Mouse (Mus musculus): ENCODE measurements around the gene Sv2b.
"Not testable (repeated sequence)": the region's sequence is repeated elsewhere in the genome, so short reads cannot be mapped to it uniquely, and the experiment has no call there.

Sv2b gene

DNA sequence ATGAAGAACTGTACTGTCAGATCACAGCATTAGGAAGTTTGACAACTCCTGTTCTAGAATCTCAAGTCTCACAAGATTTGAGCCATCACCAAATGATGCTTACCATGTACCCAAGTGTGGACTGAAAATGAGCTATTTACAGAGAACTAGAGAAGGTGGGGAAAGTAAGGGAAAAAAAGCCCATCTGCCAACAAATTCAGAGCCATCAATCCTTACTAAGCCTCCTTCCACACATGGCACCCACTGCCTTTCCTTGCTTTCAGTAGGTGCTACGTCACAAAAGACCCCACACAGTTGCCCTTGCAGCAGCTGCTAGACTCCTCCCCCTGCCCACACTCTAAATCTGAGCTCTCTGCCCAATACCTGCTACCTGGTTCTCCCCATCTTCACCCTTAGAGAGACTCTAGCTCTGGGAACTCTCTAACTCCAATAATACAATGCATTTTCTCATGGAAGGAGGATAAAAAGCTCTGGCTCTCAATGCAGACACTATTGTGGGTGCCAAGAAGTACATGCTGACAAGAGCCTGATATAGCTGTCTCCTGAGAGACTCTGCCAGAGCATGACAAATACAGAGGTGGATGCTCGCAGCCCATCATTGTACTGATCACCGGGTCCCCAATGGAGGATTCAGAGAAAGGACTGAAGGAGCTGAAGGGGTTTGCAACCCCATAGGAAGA lies 101.0 kb downstream of the Sv2b start:
- DNase-seq = no peak

DNA sequence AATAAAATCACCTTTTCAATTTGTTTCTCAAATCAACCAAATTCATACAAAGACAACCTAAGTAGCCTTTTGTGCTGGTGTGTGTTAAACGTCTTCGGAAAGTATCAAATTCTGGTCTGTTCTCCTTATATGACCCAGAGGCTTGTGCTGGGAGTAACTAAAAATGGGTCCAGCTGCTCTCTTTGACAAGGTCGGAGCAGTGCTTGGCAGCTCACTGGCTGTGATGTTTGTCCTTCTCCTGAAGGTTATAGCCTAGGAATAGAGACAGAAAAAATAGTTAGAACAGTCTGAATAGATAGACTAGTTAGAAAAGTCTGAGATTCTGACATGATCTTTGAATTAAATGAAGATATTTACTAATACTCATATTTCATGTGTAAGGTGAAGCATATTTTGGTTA lies 102.4 kb downstream of the Sv2b start:
- no peak for DNase-seq

DNA sequence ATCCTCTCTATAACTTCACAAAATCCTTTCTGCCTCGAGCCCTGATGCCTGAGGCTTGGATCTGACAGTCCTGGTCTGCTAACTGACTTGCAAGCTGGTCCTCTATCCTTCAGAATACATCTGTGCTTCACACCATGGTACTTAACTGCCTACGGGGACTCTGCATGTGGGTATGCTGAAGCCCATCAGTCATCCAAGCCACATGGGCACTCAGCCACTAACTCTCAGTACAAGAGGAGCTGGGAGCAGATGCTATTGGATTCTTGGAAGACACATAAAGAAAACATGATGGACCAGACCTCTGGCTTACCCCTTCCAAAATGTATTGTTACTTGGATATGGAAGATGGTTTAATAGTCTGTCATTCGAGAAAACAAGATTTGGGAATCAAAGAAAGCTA lies 103.7 kb downstream of the Sv2b start:
- DNase-seq = no peak

DNA sequence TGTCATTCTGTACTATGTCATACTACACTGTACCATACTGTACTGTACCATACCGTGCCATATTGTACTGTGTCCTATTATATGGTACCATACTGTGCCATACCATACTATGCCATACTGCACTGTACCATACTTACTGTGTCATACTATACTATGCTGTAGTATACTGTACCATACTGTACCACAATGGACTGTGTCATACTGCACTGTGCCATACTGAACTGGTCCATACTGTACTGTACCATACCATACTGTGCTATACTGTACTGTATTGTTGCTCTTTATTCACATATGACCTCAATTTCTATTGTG lies 114.2 kb downstream of the Sv2b start:
- DNase-seq = not testable (repeated sequence)

DNA sequence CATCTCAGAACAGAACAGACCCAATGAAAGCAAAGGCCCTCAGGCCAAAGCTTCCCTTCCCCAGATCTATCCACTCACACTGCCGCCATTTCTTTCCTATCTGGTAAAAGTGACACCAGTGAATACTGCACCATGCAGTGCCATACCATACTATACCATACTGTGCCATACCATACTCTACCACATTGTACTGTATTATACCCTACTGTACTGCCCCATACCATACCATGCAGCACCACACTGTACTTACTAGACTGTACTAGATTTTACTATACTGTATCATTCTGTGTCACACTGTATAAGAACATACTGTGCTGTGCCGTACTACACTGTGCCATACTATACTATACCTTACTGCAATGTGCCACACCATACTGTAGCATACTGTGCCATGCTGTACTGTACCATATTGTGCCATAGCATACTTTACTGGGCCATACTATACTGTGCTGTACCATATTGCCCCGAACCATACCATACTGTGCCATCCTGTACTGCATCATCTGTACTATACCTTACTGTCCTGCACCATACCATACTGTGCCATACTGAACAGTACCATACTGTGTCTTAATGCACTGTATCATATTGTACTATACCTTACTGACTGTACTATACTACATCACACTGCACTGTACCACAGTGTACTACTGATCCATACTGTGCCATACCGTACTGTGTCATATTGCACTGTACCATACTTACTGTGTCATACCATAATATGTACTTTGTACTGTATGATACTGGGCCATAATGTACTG lies 114.7 kb downstream of the Sv2b start:
- no peak for DNase-seq

DNA sequence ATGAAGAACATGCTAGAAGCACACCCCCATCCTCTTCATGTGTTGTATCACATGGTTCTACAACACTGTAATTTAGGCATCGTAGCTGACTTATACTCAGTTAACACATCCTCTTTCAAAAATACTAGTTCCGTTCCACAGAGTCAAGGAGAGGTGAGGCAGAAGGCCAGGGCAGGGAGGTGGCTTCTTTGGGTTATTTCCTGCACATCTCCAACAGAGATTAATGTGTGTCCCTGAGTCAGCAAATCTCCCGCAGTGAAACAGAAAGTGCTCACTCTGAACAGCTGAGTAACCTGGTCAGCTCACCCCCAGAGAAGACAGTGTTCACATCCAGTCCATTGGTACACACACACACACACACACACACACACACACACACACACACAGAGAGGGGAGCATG lies 118.9 kb downstream of the Sv2b start:
- DNase-seq = no peak

DNA sequence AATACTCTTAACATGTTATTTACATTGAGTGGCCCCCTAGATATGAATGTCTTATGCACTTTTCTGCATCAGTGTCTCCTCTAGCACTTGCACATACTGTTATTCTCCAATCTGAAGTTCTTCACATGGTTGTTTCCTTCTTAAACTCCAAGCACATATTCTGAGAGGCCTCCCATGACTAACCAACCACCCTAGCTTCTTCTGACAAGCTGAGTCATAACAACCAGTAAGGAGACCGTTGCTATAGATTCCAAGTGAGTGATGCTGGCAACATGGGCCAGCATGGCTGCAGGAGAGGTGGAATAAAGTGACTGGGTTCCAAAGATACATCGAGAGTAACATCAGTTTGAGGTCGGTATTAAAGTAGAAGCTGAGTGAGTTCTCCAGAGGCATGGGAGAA lies 134.0 kb downstream of the Sv2b start:
- no peak for DNase-seq

DNA sequence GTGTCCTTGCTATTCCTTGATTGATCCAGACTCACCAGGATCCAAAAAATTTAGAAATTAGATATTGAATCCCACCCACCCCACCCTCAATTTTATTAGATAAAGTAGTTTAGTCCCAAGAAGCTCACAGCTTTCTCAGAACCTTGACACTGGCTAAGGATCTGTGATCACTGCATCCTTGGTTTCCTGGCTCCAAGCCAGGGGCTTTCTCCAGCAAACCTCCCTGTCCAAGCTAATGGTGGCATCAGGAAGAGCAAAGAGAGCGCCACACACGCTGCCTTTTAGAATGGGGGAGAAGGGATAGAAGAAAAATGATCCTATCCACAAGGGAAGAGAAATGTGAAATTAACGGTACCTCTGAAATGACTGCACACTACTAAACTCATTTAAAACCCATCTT lies 141.6 kb downstream of the Sv2b start:
- no peak for DNase-seq

DNA sequence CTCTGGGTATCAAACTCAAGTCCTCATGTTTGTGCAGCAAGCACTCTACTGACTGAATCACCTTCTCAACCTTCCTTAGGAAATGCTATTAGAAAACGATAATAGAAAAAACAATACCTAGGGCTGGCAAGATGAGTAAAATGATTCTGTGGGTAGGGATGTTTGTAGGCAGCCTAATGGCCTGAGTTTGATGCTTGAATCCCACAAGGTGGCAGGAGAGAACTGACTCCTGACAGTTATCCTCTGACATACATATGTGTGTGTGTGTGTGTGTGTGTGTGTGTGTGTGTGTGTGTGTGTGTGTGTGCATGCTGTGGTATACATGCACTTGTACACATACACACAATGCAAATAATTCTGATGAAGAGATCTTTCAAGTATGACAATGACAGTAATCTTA lies 161.9 kb downstream of the Sv2b start:
- no peak for DNase-seq

DNA sequence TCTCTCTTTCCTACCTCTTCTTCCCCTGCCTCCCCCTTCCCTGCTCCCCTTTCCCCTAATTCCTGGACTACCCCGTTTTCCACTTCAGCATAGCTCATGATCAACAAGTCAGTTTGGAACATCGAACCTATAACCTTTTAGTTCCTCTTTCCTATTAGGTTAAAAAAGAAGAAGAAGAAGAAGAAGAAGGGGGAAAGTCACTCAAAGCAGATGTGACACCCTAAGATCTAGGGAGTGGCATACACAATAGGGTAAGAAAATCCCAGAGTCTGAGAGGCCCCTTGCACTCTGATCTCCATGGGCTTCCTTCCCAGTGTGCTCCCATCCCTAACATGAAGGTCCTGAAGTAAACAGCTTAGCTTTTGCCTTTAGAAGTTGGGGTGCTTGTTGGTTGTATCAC lies 166.3 kb downstream of the Sv2b start:
- no peak for DNase-seq

DNA sequence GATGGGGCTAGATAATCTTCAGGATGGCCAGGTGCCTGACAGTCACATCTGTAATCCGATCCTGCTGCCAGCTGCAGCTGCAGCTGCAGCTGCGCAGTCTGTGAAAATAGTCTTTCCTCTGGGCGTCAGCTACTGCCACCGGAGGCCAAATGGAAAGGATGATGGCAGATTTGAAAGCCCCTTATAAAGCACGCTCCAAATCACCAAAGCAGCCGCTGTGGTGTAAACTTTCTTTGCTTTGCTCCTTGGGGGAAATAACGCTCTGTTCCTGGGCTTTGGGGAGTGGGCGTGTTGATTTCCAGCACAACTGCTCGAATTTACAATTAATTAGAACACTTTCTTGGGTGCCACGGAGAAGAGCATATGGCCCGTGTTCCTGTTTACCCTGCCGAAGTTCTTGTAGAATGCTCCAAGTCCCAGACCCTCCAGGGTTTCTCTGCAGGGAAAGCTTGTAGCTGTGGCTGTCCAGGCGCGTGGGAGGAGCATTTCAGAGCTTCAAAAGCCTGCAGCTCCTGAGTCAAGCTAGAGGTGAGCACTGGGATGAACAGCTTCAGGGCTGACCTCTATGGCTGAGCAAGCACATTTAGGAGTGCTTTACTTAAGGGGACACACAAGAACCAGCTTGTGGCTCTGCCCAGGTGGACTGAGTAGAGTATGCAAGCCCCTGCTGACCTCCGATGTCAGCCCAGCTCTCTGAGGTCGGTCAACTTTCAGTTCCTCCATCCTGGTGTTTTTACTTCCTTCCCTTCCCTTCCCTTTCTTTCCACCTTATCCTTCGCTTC lies 167.0 kb downstream of the Sv2b start:
- no peak for DNase-seq

DNA sequence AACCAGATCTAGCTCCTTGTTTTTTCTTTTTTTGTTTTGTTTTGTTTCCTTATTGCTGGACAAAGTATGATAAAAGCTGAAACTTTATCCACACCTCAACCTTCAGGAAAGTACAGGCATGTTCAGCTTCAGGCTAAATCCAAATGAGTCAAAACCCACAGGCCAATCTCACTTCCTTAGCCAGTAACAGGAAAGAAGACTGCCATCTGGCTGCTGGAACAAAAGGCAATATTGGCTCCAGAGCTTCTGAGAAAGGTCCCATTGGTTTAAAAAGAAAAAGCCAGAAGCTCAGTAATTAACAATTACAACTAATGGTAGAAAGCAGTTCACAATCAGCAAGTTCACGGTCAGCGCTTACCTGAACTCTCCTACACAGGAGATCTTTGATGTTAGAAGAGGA lies 169.8 kb downstream of the Sv2b start:
- DNase-seq = no peak

DNA sequence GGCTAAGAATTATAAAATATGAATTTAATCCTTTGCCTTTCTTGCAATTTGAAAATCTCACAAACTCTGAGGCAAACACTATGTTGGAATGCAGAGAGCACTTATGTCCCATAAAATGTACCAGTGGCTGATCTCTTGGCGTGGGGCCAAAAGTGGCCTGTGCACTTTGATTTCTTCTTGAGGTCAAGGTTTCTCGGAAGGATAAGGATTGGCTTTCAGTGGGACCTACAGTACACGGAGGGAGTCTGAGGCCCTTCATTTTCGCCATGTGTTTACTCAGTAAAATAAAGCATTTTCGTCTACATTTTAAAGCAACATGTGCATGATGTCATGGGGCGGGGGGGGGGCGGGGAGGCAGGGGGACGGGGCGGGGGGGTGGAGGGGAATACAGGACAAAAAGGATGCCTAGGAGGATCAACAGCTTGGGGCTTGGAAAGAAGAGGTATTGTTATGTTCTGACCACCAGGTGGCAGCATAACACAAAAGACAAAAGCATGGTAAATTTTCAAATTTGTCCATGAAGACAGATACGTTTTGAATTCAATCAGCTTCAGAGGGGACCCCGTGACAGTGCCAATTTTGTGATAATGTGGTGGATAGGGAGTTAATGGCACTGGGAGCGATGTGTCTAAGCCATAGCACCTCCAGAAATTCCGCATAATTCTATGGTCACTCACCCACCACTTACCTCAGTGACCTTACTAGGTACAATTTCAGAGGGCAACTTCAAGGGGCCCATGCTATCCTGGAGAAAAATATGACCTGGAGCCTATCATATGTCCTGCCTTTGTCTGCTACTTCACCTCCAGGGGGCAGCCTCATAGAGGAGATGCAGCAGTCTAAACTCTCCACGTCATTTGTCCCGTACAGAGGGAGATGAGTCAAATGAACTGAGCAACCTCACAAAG lies 174.1 kb downstream of the Sv2b start:
- no peak for DNase-seq

DNA sequence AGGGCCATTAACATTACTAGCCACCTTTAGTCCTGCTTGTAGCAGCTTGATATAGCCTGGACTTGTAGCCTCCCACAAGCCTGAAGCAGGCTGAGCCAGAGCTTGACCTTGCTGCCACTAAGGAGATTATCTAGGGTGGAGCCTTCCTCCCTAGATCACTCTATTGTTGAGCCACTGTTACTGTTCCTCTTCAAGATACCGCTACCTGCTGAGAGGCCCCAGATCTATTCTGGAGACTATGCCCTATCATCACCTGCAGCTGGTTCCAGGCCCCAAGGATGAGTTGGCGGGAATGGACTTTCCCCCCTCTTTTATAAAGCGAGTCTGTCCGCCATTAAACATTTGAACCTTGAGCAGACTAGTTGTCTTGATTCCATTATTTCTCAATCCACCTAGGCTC lies 181.0 kb downstream of the Sv2b start:
- DNase-seq = no peak

DNA sequence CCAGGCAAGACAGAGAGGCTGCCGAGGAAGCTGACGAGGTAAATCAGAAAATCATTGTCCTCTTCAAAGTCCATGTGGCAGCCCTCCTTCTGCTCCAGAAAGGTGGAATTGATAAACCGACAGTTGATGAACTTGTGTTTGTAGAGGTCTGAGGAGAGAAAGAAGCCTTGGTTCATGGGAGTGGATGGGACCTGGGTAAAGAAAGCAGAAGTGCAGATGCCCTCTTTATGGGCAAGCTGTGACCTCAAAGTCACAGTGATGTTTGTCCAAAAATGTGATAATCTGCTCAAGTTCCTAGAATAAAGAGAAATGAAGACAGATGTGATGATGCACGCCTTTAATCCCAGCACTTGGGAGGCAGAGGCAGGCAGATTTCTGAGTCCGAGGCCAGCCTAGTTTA lies 185.0 kb downstream of the Sv2b start:
- no peak for DNase-seq

DNA sequence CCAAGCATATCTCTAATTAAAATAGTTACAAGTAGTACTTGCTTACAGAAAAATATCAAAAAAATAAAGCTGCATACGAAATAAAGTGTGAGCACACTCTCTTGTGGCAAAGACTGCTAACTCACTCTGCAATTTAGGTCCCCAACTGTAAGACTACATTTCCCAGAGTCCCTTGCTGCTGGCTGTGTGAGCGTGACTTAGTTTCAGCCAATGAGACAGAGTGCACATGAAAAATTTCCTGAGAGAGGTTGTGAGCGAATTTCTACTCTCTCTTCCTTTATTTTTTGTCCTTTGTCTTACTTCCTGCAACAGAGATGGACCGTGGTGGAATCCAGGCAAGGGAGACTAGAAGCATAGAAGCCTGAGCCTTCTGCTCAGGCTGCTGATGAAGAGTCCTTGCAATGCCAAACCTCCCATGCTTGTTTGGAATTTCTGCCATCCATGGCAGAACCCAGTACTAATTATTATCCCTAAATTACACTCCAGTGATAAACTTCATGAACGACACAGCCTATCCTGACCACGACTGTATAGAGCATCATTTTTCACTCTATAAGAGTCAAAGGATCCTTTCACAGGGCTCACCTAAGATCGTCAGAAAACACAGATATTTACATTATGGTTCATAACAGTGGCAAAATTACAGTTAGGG lies 190.9 kb downstream of the Sv2b start:
- no peak for DNase-seq

DNA sequence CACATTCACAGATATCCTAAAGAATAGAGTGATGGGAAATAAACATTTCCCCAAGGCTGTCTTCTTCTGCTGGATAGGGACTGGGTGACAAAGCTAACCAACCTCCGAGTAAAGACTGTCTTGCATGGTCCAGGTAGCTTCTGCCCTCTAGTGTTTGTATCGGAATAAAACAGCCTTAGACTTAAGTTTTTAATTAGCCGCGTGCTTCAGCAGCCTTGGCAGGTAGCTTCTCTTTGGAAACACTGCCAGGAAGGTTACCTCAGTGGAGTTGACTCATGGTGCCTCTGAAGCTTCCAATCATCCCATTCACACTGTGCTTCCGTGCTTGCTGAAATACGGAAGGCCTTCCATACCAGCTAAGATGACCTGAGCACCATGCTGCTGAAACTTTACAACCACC lies 198.4 kb downstream of the Sv2b start:
- DNase-seq = peak; percentile 19

DNA sequence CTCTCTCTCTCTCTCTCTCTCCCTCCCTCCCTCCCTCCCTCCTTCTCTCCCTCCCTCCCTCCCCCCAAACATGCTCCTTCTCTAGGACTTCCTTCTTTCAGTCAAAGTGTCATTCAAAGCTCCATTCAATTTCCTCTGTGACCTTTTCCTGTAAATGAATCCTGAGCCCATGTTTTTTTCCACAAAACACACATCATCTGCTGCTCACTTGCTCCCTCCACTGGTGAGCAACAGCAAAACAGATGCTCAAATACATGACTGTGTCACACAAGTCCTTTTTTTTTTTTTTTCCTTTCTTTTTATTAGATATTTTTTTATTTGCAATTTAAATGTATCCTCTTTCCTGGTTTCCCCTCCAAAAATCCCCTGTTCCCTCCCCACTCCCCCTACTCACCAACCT lies 201.6 kb downstream of the Sv2b start:
- peak; percentile 46 for DNase-seq

DNA sequence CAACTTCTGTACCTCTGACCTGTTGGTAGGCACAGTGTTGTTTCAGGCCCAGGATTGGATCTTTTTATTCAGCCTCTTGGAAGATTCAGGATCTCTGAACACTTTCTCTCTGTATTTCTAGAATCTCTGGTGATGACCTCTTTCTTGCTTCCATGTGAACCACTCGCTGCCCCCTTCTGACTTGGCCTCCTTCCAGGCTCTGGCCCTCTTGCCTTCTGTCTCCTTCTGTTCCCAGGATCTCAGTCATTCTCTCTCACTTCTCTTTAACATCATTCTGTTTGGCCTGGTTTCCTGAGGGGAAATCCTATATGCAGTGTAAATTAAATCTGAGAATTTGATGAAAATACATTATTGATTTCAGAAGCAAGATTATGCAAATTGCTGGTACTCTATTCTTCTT lies 205.2 kb downstream of the Sv2b start:
- DNase-seq = no peak

DNA sequence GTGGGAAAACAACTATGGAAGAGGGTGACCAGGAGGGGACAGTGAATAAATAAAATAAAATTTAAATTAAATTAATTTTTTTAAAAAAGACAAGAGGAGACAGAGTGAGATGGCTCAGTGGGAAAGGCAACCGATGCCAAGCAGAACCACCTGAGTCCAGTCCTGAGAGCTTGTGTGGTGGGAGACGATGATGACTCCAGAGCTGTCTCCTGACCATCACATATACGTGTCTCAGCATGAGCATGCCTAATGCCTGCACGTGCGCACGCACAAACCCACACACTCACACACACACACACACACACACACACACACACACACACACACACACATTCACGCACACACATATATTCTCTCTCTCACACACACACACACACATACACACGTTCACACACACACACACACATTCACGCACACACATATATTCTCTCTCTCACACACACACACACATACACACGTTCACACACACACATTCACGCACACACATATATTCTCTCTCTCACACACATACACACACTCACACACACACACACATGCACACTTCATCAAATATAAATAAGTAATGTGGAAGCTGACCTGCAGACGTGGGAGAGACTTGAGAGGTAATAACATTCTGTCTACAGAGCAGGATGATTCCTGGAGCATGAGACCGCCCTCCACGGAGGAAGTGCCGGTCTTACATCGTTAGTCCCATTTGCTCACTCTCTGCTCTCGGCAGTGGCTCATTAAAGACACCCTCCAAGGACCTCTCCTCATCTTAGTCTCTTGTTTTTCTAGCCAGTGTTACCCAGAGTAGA lies 206.3 kb downstream of the Sv2b start:
- DNase-seq = no peak

DNA sequence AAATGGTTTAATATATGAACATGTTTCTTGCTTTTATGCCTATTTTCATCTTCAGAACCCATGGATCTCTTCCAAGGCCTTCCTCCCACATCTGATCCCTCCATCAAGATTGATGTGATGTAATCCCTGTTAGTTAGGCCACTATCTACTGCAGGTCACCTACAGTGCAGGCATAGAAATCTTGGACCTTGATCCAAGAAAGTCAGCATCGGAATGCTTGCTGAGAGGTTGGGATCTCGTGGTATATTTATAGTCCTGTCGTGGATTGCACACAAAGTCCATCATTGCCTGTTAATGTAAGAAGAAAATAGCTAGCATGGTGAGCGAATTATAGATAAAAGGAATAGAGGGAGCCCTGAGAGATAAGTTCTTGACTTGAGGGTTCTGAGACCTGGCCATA lies 223.6 kb downstream of the Sv2b start:
- no peak for DNase-seq

DNA sequence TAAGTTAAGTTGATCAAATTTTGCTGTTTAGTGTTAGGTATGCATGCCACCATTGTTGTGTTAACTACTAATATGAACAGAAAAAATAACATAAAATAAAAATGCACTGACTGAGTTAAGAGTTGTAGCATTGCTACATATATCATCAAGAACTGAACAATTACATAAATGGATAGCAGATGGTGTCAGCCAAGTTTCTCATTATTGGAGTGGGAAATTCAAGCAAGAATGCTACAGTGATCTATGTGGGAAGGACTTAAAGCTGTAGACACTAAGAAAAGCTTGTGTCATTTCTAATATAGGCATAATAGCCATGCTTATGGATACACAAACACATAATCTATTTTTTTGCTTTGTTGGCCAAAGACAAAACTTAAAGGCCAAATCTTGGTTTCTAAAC lies 228.9 kb downstream of the Sv2b start:
- no peak for DNase-seq

Measured in kidney, adult 18-20 months (tissue).